Mouse (Mus musculus) embryonic facial prominence, embryonic 14.5 days (tissue): ENCODE measurements around the gene Rcor3. TPM values are rescaled to one million over a fixed set of nuclear protein-coding genes. Genes with fewer than 3 reads are reported as not detected.

Experiments
- ATAC-seq: fragments of 200-750 bp; cut with Nextera tagmentation; 2 replicates; pipeline ENCODE4 v1.8.0; 2017; ENCODE audit warnings: low read depth, moderate number of reproducible peaks, moderate TSS enrichment
- DNase-seq: peaks from one replicate; pipeline ENCODE4 v3.0.0-alpha.2; 2015; ENCODE audit warnings: low spot score
- H3K27ac ChIP-seq: fragments of 300-500 bp; sonication (generic); replicated peaks from 2 replicates; pipeline ENCODE4 v1.5.1; 2014; ENCODE audit warnings: low read depth, mild to moderate bottlenecking, low read length, moderate library complexity
- H3K27me3 ChIP-seq: fragments of 300-500 bp; sonication (generic); replicated peaks from 2 replicates; pipeline ENCODE4 v1.6.1; 2014; ENCODE audit warnings: low read length; ENCODE audit not compliant: control insufficient read depth, insufficient read depth
- H3K36me3 ChIP-seq: fragments of 300-500 bp; sonication (generic); 2 replicates; pipeline ENCODE4 v1.6.1; 2014; ENCODE audit warnings: low read length, mixed read lengths; ENCODE audit not compliant: control insufficient read depth, insufficient read depth
- H3K4me1 ChIP-seq: fragments of 300-500 bp; sonication (generic); 2 replicates; pipeline ENCODE4 v1.6.1; 2014; ENCODE audit warnings: antibody characterized with exemption, low read length; ENCODE audit not compliant: control insufficient read depth, insufficient read depth
- H3K4me2 ChIP-seq: fragments of 300-500 bp; sonication (generic); 2 replicates; pipeline ENCODE4 v1.6.1; 2014; ENCODE audit warnings: low read depth, mild to moderate bottlenecking, low read length, moderate library complexity, mixed read lengths
- H3K4me3 ChIP-seq: fragments of 300-500 bp; sonication (generic); 2 replicates; pipeline ENCODE4 v1.5.1; 2014; ENCODE audit warnings: low read depth, mild to moderate bottlenecking, low read length
- H3K9ac ChIP-seq: fragments of 300-500 bp; sonication (generic); 2 replicates; pipeline ENCODE4 v1.6.1; 2014; ENCODE audit warnings: low read depth, mild to moderate bottlenecking, low read length, moderate library complexity, mixed read lengths
- H3K9me3 ChIP-seq: fragments of 300-500 bp; sonication (generic); 2 replicates; pipeline ENCODE4 v1.6.1; 2016; ENCODE audit warnings: low read length; ENCODE audit not compliant: control insufficient read depth
- WGBS: fragments of 180-500 bp; shearing (Covaris S2); extraction: QIAGEN DNeasy Blood & Tissue Kit; methylation state at CpG from one replicate; pipeline ENCODE4 v1.1.7; 2014; 5-methylcytosine and 5-hydroxymethylcytosine counted together
- polyA plus RNA-seq: library from polyadenylated mRNA; unstranded; fragments of >200 nt; fragmentation: Nextera tagmentation; extraction: Ambion mirVana; gene quantifications from 2 replicates; pipeline ENCODE4 v1.2.1, GENCODE M21; 2014

Rcor3 gene
- polyA plus RNA-seq, 1 experiment from 2014 or later: 32.6 TPM

GRCm38 (mm10) chr1:192090689-192091567 lies 46.9 kb downstream of the Rcor3 start:
- H3K9ac ChIP-seq: peak overlapping the region; percentile 77; the same call in 1 of the 2 replicates
- H3K4me1 ChIP-seq: peaks cover 25% of the 10 kb centered on the region
- no peaks in the 10 kb centered on the region for H3K9me3 ChIP-seq
- H3K27ac ChIP-seq: peak overlapping the region; percentile 28
- H3K36me3 ChIP-seq: no peaks in the 10 kb centered on the region
- DNase-seq (no peak), ATAC-seq (no peak)
- 56% methylated on average over 11 of the region's 11 CpGs for WGBS
- no peaks in the 10 kb centered on the region for H3K27me3 ChIP-seq
- H3K4me2 ChIP-seq: peak overlapping the region; percentile 92
- peak overlapping the region; percentile 64 for H3K4me3 ChIP-seq

- Histone ChIP-seq H3K4me2 (peak overlapping the region; percentile 92), H3K4me1 (peaks cover 25% of the 10 kb centered on the region), H3K9me3 (no peaks in the 10 kb centered on the region), H3K36me3 (no peaks in the 10 kb centered on the region), H3K9ac (no peak overlapping the region), H3K4me3 (no peak overlapping the region), H3K27ac (no peak overlapping the region), H3K27me3 (no peaks in the 10 kb centered on the region)
- ATAC-seq (no peak), DNase-seq (peak; percentile 74)
- 60% methylated on average over 3 of the region's 3 CpGs for WGBS
Observed at GRCm38 (mm10) chr1:192090281-192090680, 47.6 kb downstream of the Rcor3 start.

GRCm38 (mm10) chr1:192089208-192090166 lies 48.4 kb downstream of the Rcor3 start:
- H3K4me2 ChIP-seq: peak overlapping the region; percentile 92
- 68% methylated on average over 9 of the region's 9 CpGs for WGBS
- no peak overlapping the region for H3K9ac ChIP-seq
- peaks cover 25% of the 10 kb centered on the region for H3K4me1 ChIP-seq
- no peak overlapping the region for H3K27ac ChIP-seq
- H3K9me3 ChIP-seq: no peaks in the 10 kb centered on the region
- no peak overlapping the region for H3K4me3 ChIP-seq
- peak; percentile 63 for DNase-seq
- no peaks in the 10 kb centered on the region for H3K36me3 ChIP-seq
- H3K27me3 ChIP-seq: no peaks in the 10 kb centered on the region
- no peak for ATAC-seq

GRCm38 (mm10) chr1:192088011-192088410 lies 49.9 kb downstream of the Rcor3 start:
- ATAC-seq (no peak), DNase-seq (no peak)
- WGBS: 41% methylated on average over 4 of the region's 4 CpGs

GRCm38 (mm10) chr1:192087098-192087497 lies 50.8 kb downstream of the Rcor3 start:
- ATAC-seq (no peak), DNase-seq (no peak)
- no peaks in the 10 kb centered on the region for H3K9me3 ChIP-seq
- 78% methylated on average over 4 of the region's 4 CpGs for WGBS
- H3K36me3 ChIP-seq: no peaks in the 10 kb centered on the region
- H3K9ac ChIP-seq: no peak overlapping the region
- no peak overlapping the region for H3K4me2 ChIP-seq
- H3K27ac ChIP-seq: no peak overlapping the region
- H3K4me3 ChIP-seq: no peak overlapping the region
- H3K4me1 ChIP-seq: peaks cover 25% of the 10 kb centered on the region
- H3K27me3 ChIP-seq: no peaks in the 10 kb centered on the region

More at GRCm38 (mm10) chr1:192088011-192088410, 49.9 kb downstream of the Rcor3 start:
- H3K27ac ChIP-seq: no peak overlapping the region
- H3K27me3 ChIP-seq: no peaks in the 10 kb centered on the region
- no peak overlapping the region for H3K4me3 ChIP-seq
- no peak overlapping the region for H3K9ac ChIP-seq
- no peak overlapping the region for H3K4me2 ChIP-seq
- H3K36me3 ChIP-seq: no peaks in the 10 kb centered on the region
- H3K9me3 ChIP-seq: no peaks in the 10 kb centered on the region
- H3K4me1 ChIP-seq: peaks cover 25% of the 10 kb centered on the region

GRCm38 (mm10) chr1:192086279-192087037 lies 51.4 kb downstream of the Rcor3 start:
- 83% methylated on average over 12 of the region's 12 CpGs for WGBS
- no peaks in the 10 kb centered on the region for H3K36me3 ChIP-seq
- H3K4me1 ChIP-seq: peaks cover 23% of the 10 kb centered on the region
- no peak overlapping the region for H3K4me3 ChIP-seq
- no peak for ATAC-seq
- no peak for DNase-seq
- H3K27ac ChIP-seq: no peak overlapping the region
- peaks cover under 1% of the 10 kb centered on the region; the same call in 1 of the 2 replicates for H3K9me3 ChIP-seq
- H3K27me3 ChIP-seq: no peaks in the 10 kb centered on the region
- H3K9ac ChIP-seq: no peak overlapping the region
- no peak overlapping the region for H3K4me2 ChIP-seq

- Histone ChIP-seq H3K9me3 (peaks cover 5% of the 10 kb centered on the region; the same call in 1 of the 2 replicates), H3K9ac (no peak overlapping the region), H3K36me3 (no peaks in the 10 kb centered on the region), H3K4me3 (no peak overlapping the region), H3K4me2 (no peak overlapping the region), H3K27me3 (no peaks in the 10 kb centered on the region), H3K27ac (no peak overlapping the region), H3K4me1 (peaks cover 11% of the 10 kb centered on the region; the same call in 1 of the 2 replicates)
- WGBS: 91% methylated on average over 10 of the region's 10 CpGs
- DNase-seq (no peak), ATAC-seq (no peak)
Observed at GRCm38 (mm10) chr1:192085218-192085617, 52.6 kb downstream of the Rcor3 start.

GRCm38 (mm10) chr1:192082646-192083045 lies 55.2 kb downstream of the Rcor3 start:
- 92% methylated on average over 1 of the region's 1 CpGs for WGBS
- H3K36me3 ChIP-seq: no peaks in the 10 kb centered on the region
- no peak for DNase-seq
- no peak overlapping the region for H3K4me2 ChIP-seq
- no peaks in the 10 kb centered on the region for H3K27me3 ChIP-seq
- H3K27ac ChIP-seq: no peak overlapping the region
- no peak for ATAC-seq
- no peaks in the 10 kb centered on the region for H3K4me1 ChIP-seq
- no peak overlapping the region for H3K4me3 ChIP-seq
- no peak overlapping the region for H3K9ac ChIP-seq
- peaks cover 5% of the 10 kb centered on the region; the same call in 1 of the 2 replicates for H3K9me3 ChIP-seq
